Comparison of ENCODE assay signal across 21 mouse cellular contexts in the genomic region with DNA sequence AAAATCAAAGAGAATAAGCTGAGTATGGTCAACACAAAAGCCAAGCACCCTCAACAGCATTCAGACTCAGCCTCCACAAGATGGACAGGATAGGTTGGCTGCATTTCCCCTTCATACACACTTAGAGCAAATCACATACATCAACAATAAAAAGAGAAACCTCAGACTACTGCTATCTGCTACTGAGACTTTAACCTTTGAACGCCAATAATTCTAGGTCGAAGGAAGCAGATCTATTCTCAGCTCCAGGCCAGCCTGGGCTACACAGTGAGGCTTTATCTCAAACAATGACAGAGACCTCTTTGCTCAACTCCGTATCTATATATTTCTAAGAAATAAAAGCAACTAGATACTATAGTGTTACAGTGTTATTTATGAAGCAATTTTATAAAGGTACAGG. TPM values are rescaled to one million over a fixed set of nuclear protein-coding genes. Genes with fewer than 3 reads are reported as not detected.
DNase-seq lines count a peak whose midpoint lies in the region; ATAC-seq and TF ChIP-seq lines count a peak whose summit lies in the region.
"Had no signal": no experiment of that assay in that cellular context is flagged by ENCODE, and none has a peak within 500 bp of the region (broad histone marks: within the 10 kb centered on the region; RNA-seq: fewer than 3 reads in every experiment).

No protein-coding gene starts in this region.

- no peak for ATAC-seq in forebrain, embryonic 15.5 days (replicated peaks)
- no peak for ATAC-seq in forebrain, embryonic 13.5 days
- ATAC-seq in intestine, embryonic 15.5 days, result 0 out of 2 replicates have a peak, but pooled peaks have one; percentile 0
- ATAC-seq: inflammation-experienced regulatory T-cells, adult 6 months; midbrain, embryonic 13.5 days had no signal

- peak; percentile 64 for DNase-seq in liver, adult 2 months (ENCODE audit: extremely low read depth, low read depth, low spot score)
- no peak for DNase-seq in liver
- no peak for DNase-seq in frontal cortex, adult 2 months (ENCODE audit: extremely low spot score in 1 of 2, low spot score in 1 of 2)
- DNase-seq in urinary bladder, postnatal 10 days (ENCODE audit: low spot score), result no peak
- DNase-seq: cerebellum, adult 8-10 months; gastrocnemius, postnatal 25 days; kidney, postnatal 14 days; left cerebral cortex, postnatal 4 days; lung, postnatal 10 days; right cerebral cortex, postnatal 14 days; thymus, adult 18-20 months; thymus, postnatal 4 days had no signal

- WGBS in forebrain, embryonic 15.5 days, result 93% methylated on average over 3 of the region's 3 CpGs
- 93% methylated on average over 3 of the region's 3 CpGs for WGBS in forebrain, embryonic 13.5 days
- WGBS in liver, adult 2 months, result 7% methylated on average over 3 of the region's 3 CpGs
- 54% methylated on average over 3 of the region's 3 CpGs for WGBS in intestine, embryonic 15.5 days
- 20% methylated on average over 3 of the region's 3 CpGs for WGBS in small intestine, adult 2 months

- no peak overlapping the region for H3K4me3 ChIP-seq in forebrain, embryonic 15.5 days
- H3K4me3 ChIP-seq in forebrain, embryonic 13.5 days, result no peak overlapping the region
- H3K4me3 ChIP-seq in liver, adult 2 months (ENCODE audit: insufficient read depth, low read depth, low read length), result no peak overlapping the region
- no peak overlapping the region for H3K4me3 ChIP-seq in intestine, embryonic 15.5 days (replicated peaks)
- H3K4me3 ChIP-seq in small intestine, adult 2 months (ENCODE audit: low read depth, low read length), result no peak overlapping the region
- H3K4me3 ChIP-seq: heart, embryonic 15.5 days; liver, embryonic 15.5 days; neural tube, embryonic 15.5 days had no signal

- no peak overlapping the region for H3K4me2 ChIP-seq in forebrain, embryonic 15.5 days (replicated peaks)
- no peak overlapping the region for H3K4me2 ChIP-seq in forebrain, embryonic 13.5 days
- peak overlapping the region; percentile 23 for H3K4me2 ChIP-seq in intestine, embryonic 15.5 days (replicated peaks)

- H3K27me3 ChIP-seq in forebrain, embryonic 15.5 days, result no peaks in the 10 kb centered on the region
- no peaks in the 10 kb centered on the region for H3K27me3 ChIP-seq in forebrain, embryonic 13.5 days
- no peaks in the 10 kb centered on the region for H3K27me3 ChIP-seq in liver, adult 2 months (ENCODE audit: control insufficient read depth, insufficient read depth, low read length)
- H3K27me3 ChIP-seq in intestine, embryonic 15.5 days (replicated peaks), result no peaks in the 10 kb centered on the region
- H3K27me3 ChIP-seq in small intestine, adult 2 months (ENCODE audit: control insufficient read depth, insufficient read depth, low read length), result no peaks in the 10 kb centered on the region
- H3K27me3 ChIP-seq: heart, embryonic 15.5 days; liver, embryonic 15.5 days; midbrain, embryonic 13.5 days; neural tube, embryonic 15.5 days had no signal

- no peaks in the 10 kb centered on the region for H3K9me3 ChIP-seq in forebrain, embryonic 15.5 days
- no peaks in the 10 kb centered on the region for H3K9me3 ChIP-seq in forebrain, embryonic 13.5 days (replicated peaks)
- H3K9me3 ChIP-seq in intestine, embryonic 15.5 days, result no peaks in the 10 kb centered on the region
- H3K9me3 ChIP-seq: heart, embryonic 15.5 days; liver, embryonic 15.5 days; midbrain, embryonic 13.5 days; neural tube, embryonic 15.5 days had no signal

- no peaks in the 10 kb centered on the region; the same call in 1 of the 2 replicates for H3K79me2 ChIP-seq in liver, adult 2 months (ENCODE audit: control insufficient read depth, insufficient read depth, low read length)

- H3K36me3 ChIP-seq in forebrain, embryonic 15.5 days, result peaks cover 50% of the 10 kb centered on the region
- peaks cover 48% of the 10 kb centered on the region for H3K36me3 ChIP-seq in forebrain, embryonic 13.5 days (ENCODE audit: poor library complexity, severe bottlenecking)
- peaks cover 35% of the 10 kb centered on the region for H3K36me3 ChIP-seq in liver, adult 2 months (ENCODE audit: control insufficient read depth, insufficient read depth, low read length)
- H3K36me3 ChIP-seq in intestine, embryonic 15.5 days, result peaks cover 16% of the 10 kb centered on the region
- peaks cover 35% of the 10 kb centered on the region for H3K36me3 ChIP-seq in small intestine, adult 2 months (ENCODE audit: control insufficient read depth, insufficient read depth, low read length)

- H3K4me1 ChIP-seq in forebrain, embryonic 15.5 days, result peaks cover 30% of the 10 kb centered on the region
- peaks cover 32% of the 10 kb centered on the region for H3K4me1 ChIP-seq in forebrain, embryonic 13.5 days
- peaks cover 26% of the 10 kb centered on the region for H3K4me1 ChIP-seq in liver, adult 2 months (ENCODE audit: control insufficient read depth, insufficient read depth, low read length)
- H3K4me1 ChIP-seq in intestine, embryonic 15.5 days (replicated peaks), result peaks cover 21% of the 10 kb centered on the region
- peaks cover 6% of the 10 kb centered on the region; the same call in 1 of the 2 replicates for H3K4me1 ChIP-seq in small intestine, adult 2 months (ENCODE audit: control insufficient read depth, insufficient read depth, insufficient read length, low read length)

- H3K27ac ChIP-seq in forebrain, embryonic 15.5 days (replicated peaks), result no peak overlapping the region
- no peak overlapping the region for H3K27ac ChIP-seq in forebrain, embryonic 13.5 days
- peak overlapping the region; percentile 71 for H3K27ac ChIP-seq in liver, adult 2 months (replicated peaks; ENCODE audit: insufficient read depth, low read depth, low read length)
- peak overlapping the region; percentile 42; the same call in 1 of the 2 replicates for H3K27ac ChIP-seq in intestine, embryonic 15.5 days
- H3K27ac ChIP-seq in small intestine, adult 2 months (ENCODE audit: insufficient read depth, low read depth, low read length), result peak overlapping the region; percentile 82
- H3K27ac ChIP-seq: heart, embryonic 15.5 days; liver, embryonic 15.5 days; midbrain, embryonic 13.5 days; neural tube, embryonic 15.5 days had no signal

- TF ChIP-seq CTCF in liver, adult 2 months (IDR thresholded peaks at IDR 0.05; ENCODE audit: low read depth, low read length), result no peak
- TF ChIP-seq CTCF in small intestine, adult 2 months (IDR thresholded peaks at IDR 0.05; ENCODE audit: extremely low read depth, insufficient read length, insufficient replicate concordance, low read depth, low read length), result no peak

- 0 out of 2 replicates have a peak overlapping the region, but pooled peaks have one; percentile 7 for H3K9ac ChIP-seq in forebrain, embryonic 15.5 days (replicated peaks)
- H3K9ac ChIP-seq in forebrain, embryonic 13.5 days, result no peak overlapping the region
- H3K9ac ChIP-seq in liver, adult 2 months (ENCODE audit: low read depth, low read length), result no peak overlapping the region
- H3K9ac ChIP-seq in intestine, embryonic 15.5 days, result no peak overlapping the region; the same call in 1 of the 2 replicates
- H3K9ac ChIP-seq: heart, embryonic 15.5 days; liver, embryonic 15.5 days; neural tube, embryonic 15.5 days had no signal

- no peak for TF ChIP-seq POLR2A in liver, adult 2 months (IDR thresholded peaks at IDR 0.05; ENCODE audit: extremely low read depth, insufficient read depth, low read length)
- no peak for TF ChIP-seq POLR2A in small intestine, adult 2 months (IDR thresholded peaks at IDR 0.05; ENCODE audit: low read depth, low read length)

RNA-seq across cellular contexts. Expression of a gene that starts 25.3 kb away (rescaled TPM):
- polyA plus RNA-seq in forebrain, embryonic 15.5 days (2015; fragmentation: Nextera tagmentation; extraction: Ambion mirVana), result 20.5 and 24.9 TPM in 2 replicates
- polyA plus RNA-seq in forebrain, embryonic 13.5 days (2015; fragmentation: Nextera tagmentation; extraction: Ambion mirVana), result 14.4 and 15.6 TPM in 2 replicates
- 11.3 and 16.4 TPM in 2 replicates for total RNA-seq in liver, adult 2 months (2014; rRNA removed)
- 23.4 and 30.3 TPM in 2 replicates for polyA plus RNA-seq in liver, adult 2 months (2012; rRNA removed)
- 18.2 and 18.3 TPM in 2 replicates for polyA plus RNA-seq in intestine, embryonic 15.5 days (2015; fragmentation: Nextera tagmentation; extraction: Ambion mirVana)
- 64.0 and 128 TPM in 2 replicates for polyA plus RNA-seq in small intestine, adult 2 months (2012; rRNA removed)
- polyA plus RNA-seq in frontal cortex, adult 2 months (2012; rRNA removed), result 183 and 199 TPM in 2 replicates

RNA-seq across cellular contexts. Expression of a gene that starts 48.3 kb away (rescaled TPM):
- polyA plus RNA-seq in forebrain, embryonic 15.5 days (2015; fragmentation: Nextera tagmentation; extraction: Ambion mirVana), result 25.1 and 26.2 TPM in 2 replicates
- 14.0 and 15.2 TPM in 2 replicates for polyA plus RNA-seq in forebrain, embryonic 13.5 days (2015; fragmentation: Nextera tagmentation; extraction: Ambion mirVana)
- 0.40 and 0.46 TPM in 2 replicates for total RNA-seq in liver, adult 2 months (2014; rRNA removed)
- 0.27 and 0.60 TPM in 2 replicates for polyA plus RNA-seq in liver, adult 2 months (2012; rRNA removed)
- polyA plus RNA-seq in intestine, embryonic 15.5 days (2015; fragmentation: Nextera tagmentation; extraction: Ambion mirVana), result 5.3 and 5.7 TPM in 2 replicates
- 1.1 and 1.8 TPM in 2 replicates for polyA plus RNA-seq in small intestine, adult 2 months (2012; rRNA removed)
- polyA plus RNA-seq in frontal cortex, adult 2 months (2012; rRNA removed), result 73.1 and 77.0 TPM in 2 replicates

Comparison
In these comparisons a context has a peak if more than half of its experiments do, and no peak if none do; other contexts are left out.
1. H3K27ac ChIP-seq: peak in liver, adult 2 months (single experiment), intestine, embryonic 15.5 days (single experiment) and small intestine, adult 2 months (single experiment); none in forebrain, embryonic 15.5 days (single experiment) and forebrain, embryonic 13.5 days (single experiment).